Mouse (Mus musculus): Measurements from ENCODE around the gene Urm1. TPM values are rescaled to one million over a fixed set of nuclear protein-coding genes. Genes with fewer than 3 reads are reported as not detected.

Gene Urm1
- polyA plus RNA-seq, 1 experiment: 46.6 TPM

DNA sequence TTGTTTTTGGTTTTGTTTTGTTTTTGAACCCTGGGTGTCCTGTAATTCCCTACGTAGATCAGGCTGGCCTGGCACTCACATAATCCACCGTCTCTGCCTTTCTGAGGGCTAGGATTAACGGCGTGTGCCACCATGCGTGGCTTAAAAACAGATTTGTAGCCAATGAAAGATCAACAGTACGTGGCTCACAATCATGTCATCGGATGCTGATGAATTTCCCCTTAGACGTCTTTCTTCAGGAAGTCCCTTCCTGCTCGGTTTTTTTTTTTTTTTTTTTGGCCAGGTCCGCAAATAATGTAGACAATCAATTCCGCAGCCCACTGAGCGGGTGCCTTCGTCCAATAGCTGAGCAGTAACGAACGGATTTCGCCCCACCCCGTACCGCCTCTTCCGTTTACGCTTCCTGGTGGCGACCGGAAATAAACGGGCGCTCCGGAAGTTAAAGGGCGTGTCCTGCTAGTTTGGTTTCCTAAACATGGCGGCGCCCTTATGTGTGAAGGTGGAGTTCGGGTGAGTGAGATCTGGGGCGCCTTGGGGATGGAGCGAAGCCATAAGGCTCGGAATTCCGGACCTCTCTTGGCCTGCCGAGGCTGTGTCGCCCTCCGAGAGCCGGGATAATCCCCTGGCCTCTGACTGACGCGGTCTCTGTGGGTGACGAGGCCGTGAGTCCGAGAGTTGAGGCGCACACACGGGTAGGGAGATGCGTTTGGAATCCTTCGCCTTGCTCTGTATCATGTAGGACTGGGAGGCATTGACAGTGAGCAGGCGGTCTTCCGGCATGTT is 7.2 kb downstream of the Urm1 start:
- Histone ChIP-seq H3K4me3 (replicated peaks; ENCODE audit: extremely low read depth, low read depth, low read length) (peak overlapping the region; percentile 86), H3K4me1 (ENCODE audit: control insufficient read depth, insufficient read depth, low read length) (peaks cover 4% of the 10 kb centered on the region)
- under 1% methylated on average over 48 of the region's 48 CpGs for WGBS
- TF ChIP-seq CTCF (IDR thresholded peaks at IDR 0.05; ENCODE audit: insufficient read depth, low read length) (no peak), POLR2A (IDR thresholded peaks at IDR 0.05; ENCODE audit: borderline replicate concordance, extremely low read depth, low read depth, low read length) (peak; percentile 59; the same call in 1 of the 2 replicates)
- DNase-seq: peak; percentile 94

- Histone ChIP-seq H3K4me3 (replicated peaks; ENCODE audit: extremely low read depth, low read depth, low read length) (peak overlapping the region; percentile 81), H3K4me1 (ENCODE audit: control insufficient read depth, insufficient read depth, low read length) (peaks cover 4% of the 10 kb centered on the region)
- TF ChIP-seq POLR2A (IDR thresholded peaks at IDR 0.05; ENCODE audit: borderline replicate concordance, extremely low read depth, low read depth, low read length) (no peak), CTCF (IDR thresholded peaks at IDR 0.05; ENCODE audit: insufficient read depth, low read length) (no peak)
- 2% methylated on average over 12 of the region's 12 CpGs for WGBS
- no peak for DNase-seq
Measured at GRCm38 (mm10) chr2:29827709-29828024, 7.8 kb downstream of the Urm1 start.

- Histone ChIP-seq H3K4me3 (replicated peaks; ENCODE audit: extremely low read depth, low read depth, low read length) (no peak overlapping the region), H3K4me1 (ENCODE audit: control insufficient read depth, insufficient read depth, low read length) (peaks cover 4% of the 10 kb centered on the region)
- DNase-seq: no peak
- 84% methylated on average over 4 of the region's 4 CpGs for WGBS
- TF ChIP-seq CTCF (IDR thresholded peaks at IDR 0.05; ENCODE audit: insufficient read depth, low read length) (no peak), POLR2A (IDR thresholded peaks at IDR 0.05; ENCODE audit: borderline replicate concordance, extremely low read depth, low read depth, low read length) (no peak)
Measured at GRCm38 (mm10) chr2:29831106-29831505, 11.2 kb downstream of the Urm1 start.

- TF ChIP-seq POLR2A (IDR thresholded peaks at IDR 0.05; ENCODE audit: borderline replicate concordance, extremely low read depth, low read depth, low read length): no peak
- no peak for TF ChIP-seq CTCF (IDR thresholded peaks at IDR 0.05; ENCODE audit: insufficient read depth, low read length)
- Histone ChIP-seq H3K4me3 (replicated peaks; ENCODE audit: extremely low read depth, low read depth, low read length) (no peak overlapping the region), H3K4me1 (ENCODE audit: control insufficient read depth, insufficient read depth, low read length) (no peaks in the 10 kb centered on the region)
- 95% methylated on average over 5 of the region's 5 CpGs for WGBS
- no peak for DNase-seq
Measured at GRCm38 (mm10) chr2:29833796-29834195, 13.9 kb downstream of the Urm1 start.

DNA sequence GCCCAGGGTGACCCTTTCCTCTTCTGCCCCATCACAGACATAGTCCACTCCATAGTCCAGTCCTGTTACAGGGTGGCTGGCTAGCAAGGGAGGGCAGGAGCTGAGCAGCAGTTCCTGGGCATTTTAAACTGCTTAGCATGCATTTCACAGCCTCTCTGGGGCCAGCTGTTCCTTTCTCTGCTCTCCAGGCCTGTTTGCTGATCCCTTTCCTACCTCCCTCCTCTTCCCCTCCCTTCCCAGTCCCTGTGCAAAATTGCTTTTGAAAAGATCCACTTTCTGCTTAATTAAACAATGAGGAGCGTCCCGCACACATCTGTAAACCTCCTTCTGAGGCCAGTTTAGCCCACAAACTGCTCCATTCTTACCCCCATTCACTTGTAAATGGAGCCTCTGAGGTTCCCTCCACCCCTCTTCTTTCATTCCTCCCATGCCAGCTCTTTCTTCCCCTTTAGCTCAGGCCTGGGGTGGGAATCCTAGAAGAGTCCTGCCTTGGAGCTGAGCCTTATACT is 15.6 kb downstream of the Urm1 start:
- no peak overlapping the region for H3K4me3 ChIP-seq (replicated peaks; ENCODE audit: extremely low read depth, low read depth, low read length)

DNA sequence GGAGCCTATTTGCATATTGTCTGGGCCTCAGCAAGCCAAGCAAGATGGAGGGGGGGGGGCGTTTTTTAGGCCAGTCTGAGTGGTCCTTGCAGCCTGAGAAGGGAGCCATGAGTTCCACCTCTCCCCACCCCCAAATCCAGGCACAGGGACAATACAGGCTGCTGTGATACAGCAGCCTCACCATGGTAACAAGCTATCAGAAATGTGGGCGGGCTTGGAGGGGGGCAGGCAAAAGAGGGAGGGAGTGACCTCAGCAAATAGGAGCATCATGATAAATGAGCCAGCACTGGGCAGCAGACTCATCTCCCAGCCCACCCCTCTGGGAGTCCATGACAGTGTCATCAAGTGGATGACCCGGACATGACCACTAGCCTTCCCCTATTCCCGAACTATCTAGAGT is 19.6 kb downstream of the Urm1 start:
- no peak for DNase-seq
- TF ChIP-seq CTCF (IDR thresholded peaks at IDR 0.05; ENCODE audit: insufficient read depth, low read length) (no peak), POLR2A (IDR thresholded peaks at IDR 0.05; ENCODE audit: borderline replicate concordance, extremely low read depth, low read depth, low read length) (no peak)
- 58% methylated on average over 4 of the region's 4 CpGs for WGBS
- Histone ChIP-seq H3K4me1 (ENCODE audit: control insufficient read depth, insufficient read depth, low read length) (no peaks in the 10 kb centered on the region), H3K4me3 (replicated peaks; ENCODE audit: extremely low read depth, low read depth, low read length) (no peak overlapping the region)

More for the DNA sequence above, 15.6 kb downstream of the Urm1 start:
- no peaks in the 10 kb centered on the region for H3K4me1 ChIP-seq (ENCODE audit: control insufficient read depth, insufficient read depth, low read length)
- 78% methylated on average over 2 of the region's 2 CpGs for WGBS
- no peak for DNase-seq
- TF ChIP-seq POLR2A (IDR thresholded peaks at IDR 0.05; ENCODE audit: borderline replicate concordance, extremely low read depth, low read depth, low read length) (no peak), CTCF (IDR thresholded peaks at IDR 0.05; ENCODE audit: insufficient read depth, low read length) (no peak)

GRCm38 (mm10) chr2:29843231-29844105 is 23.6 kb downstream of the Urm1 start:
- DNase-seq: no peak
- 82% methylated on average over 9 of the region's 9 CpGs for WGBS
- no peak for TF ChIP-seq CTCF (IDR thresholded peaks at IDR 0.05; ENCODE audit: insufficient read depth, low read length)
- TF ChIP-seq POLR2A (IDR thresholded peaks at IDR 0.05; ENCODE audit: borderline replicate concordance, extremely low read depth, low read depth, low read length): no peak
- Histone ChIP-seq H3K4me1 (ENCODE audit: control insufficient read depth, insufficient read depth, low read length) (no peaks in the 10 kb centered on the region), H3K4me3 (replicated peaks; ENCODE audit: extremely low read depth, low read depth, low read length) (no peak overlapping the region)

- Histone ChIP-seq H3K4me3 (replicated peaks; ENCODE audit: extremely low read depth, low read depth, low read length) (no peak overlapping the region), H3K4me1 (ENCODE audit: control insufficient read depth, insufficient read depth, low read length) (no peaks in the 10 kb centered on the region)
- no peak for DNase-seq
- TF ChIP-seq CTCF (IDR thresholded peaks at IDR 0.05; ENCODE audit: insufficient read depth, low read length) (no peak), POLR2A (IDR thresholded peaks at IDR 0.05; ENCODE audit: borderline replicate concordance, extremely low read depth, low read depth, low read length) (no peak)
- 90% methylated on average over 2 of the region's 2 CpGs for WGBS
Measured at GRCm38 (mm10) chr2:29844115-29844514, 24.2 kb downstream of the Urm1 start.

DNA sequence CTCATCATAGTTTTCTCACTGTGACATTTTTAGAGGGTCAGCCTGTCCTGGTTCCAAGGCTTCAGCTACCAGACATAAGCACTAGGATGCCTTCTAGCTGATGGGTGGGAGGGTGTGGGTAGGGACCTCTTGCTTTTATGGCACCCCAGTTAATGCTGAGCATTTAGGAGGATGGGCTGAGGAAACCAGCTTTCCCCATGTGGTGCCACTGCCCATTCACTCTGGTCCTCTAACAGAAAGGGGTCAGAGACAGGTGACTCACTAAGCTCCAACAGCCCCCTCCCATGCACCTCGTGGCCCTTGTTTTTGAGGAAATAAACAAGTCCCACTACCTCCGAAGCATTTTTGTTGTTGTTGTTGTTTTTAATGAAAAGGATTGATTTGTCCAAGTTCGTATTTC is 24.8 kb downstream of the Urm1 start:
- no peak for DNase-seq
- Histone ChIP-seq H3K4me1 (ENCODE audit: control insufficient read depth, insufficient read depth, low read length) (no peaks in the 10 kb centered on the region), H3K4me3 (replicated peaks; ENCODE audit: extremely low read depth, low read depth, low read length) (no peak overlapping the region)
- TF ChIP-seq POLR2A (IDR thresholded peaks at IDR 0.05; ENCODE audit: borderline replicate concordance, extremely low read depth, low read depth, low read length): no peak
- no peak for TF ChIP-seq CTCF (IDR thresholded peaks at IDR 0.05; ENCODE audit: insufficient read depth, low read length)
- 72% methylated on average over 3 of the region's 3 CpGs for WGBS

Data from lung, adult 2 months (tissue).